Mouse (Mus musculus): Measurements from ENCODE around the gene Ikzf5. TPM values are rescaled to one million over a fixed set of nuclear protein-coding genes. Genes with fewer than 3 reads are reported as not detected.
"Not testable (repeated sequence)": the region's sequence is repeated elsewhere in the genome, so short reads cannot be mapped to it uniquely, and the experiment has no call there.

Ikzf5 gene
- 15.6 and 18.5 TPM in 2 replicates for polyA plus RNA-seq (2012; rRNA removed)

DNA sequence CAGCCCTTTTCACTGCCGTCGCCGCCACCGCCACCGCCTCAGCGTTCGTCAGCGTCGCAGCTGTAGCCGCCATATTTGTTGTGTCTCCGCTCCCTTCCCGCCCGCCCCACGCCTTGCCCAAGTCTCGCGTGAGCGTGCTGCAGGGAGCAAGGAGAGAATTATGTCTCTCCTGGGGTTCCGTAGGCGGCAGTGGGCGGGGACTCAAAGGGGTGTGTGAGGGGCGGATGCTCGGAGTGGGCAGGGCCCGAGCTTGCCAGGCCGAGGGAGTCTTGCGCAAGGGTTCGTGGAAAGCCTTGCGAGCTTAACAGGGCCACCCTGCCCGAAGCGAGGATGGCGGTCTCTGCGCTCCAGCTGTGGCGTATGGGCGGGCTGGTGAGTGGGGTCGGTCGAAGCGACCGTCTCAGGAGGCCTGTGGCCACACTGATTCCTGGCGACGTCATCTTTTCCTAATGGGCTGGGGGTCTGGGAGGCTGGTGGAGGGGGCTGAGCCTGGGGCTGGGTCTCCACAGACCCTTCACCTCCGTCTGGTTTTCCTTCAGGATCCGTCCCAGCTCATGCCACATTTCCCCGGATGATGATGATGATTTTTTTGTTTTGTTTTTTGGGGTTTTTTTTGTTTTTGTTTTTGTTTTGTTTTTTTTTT is at the start of gene Ikzf5, which contains the start of gene Acadsb:
Gene Ikzf5, minus strand, starts transcription at position 106 of the 643 bp plus-strand sequence.
Gene Acadsb, plus strand, starts transcription at position 186 of the 643 bp plus-strand sequence.
- peak; percentile 97 to 100 for DNase-seq (ENCODE audit: extremely low spot score in 1 of 2, low spot score in 1 of 2)

DNA sequence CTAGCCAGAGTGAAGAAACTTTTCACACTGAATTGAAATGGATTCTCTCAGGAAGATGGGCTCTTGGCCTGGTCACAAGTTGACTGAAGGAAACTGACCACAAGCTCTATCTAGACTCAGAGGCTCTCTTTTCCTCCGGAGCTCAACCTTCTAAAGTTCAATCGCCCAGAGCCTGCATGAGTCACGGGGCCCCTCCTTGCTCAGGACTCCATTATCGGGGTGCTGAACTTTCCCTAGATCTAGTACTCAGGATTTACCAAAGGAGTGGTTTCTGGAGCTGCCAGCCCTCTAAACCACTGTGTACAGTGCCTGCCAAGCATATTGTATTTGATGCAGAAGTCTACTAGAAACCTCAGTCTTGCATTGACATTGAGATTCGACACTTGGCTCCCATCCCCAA is 46.4 kb upstream of the Ikzf5 start:
- DNase-seq (ENCODE audit: extremely low spot score in 1 of 2, low spot score in 1 of 2), result no peak

DNA sequence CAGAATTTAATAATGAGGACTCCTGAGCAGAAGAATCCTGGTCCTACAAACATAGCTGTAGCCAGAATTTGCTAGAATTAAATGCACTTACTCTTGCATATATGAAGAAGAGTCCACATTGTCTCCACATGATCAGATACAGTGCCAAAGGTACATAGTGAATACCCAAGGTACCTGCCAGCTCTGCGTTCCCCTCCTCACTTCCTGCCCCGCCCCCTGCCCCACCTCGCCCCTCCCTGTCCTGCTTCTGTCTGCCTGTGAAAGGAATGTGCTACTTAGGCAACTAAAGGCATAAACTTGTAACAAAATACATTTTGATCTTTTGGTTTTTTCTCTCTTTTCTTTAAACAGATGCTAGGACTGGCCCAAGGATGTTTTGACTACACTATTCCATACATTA is 26.7 kb upstream of the Ikzf5 start:
- no peak for DNase-seq (ENCODE audit: extremely low spot score in 1 of 2, low spot score in 1 of 2)

DNA sequence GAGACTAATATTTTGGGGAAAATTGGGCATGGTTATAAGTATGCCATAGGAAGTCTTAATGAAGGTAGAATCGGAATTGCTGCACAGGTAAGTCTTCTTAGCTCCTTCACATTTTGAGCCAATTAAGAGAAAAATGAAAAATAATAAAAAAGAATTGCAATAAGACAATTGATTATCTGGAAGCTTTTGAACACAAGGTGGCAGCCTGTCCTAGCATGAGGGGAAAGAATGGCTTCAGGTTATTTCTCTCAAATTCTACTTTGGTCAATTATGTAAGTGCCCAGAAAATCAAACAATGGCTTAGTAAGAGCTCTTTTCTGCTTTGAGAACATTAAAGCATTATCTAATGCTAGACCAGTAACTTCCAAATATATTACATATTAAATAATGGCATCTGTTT is 24.0 kb upstream of the Ikzf5 start:
- no peak for DNase-seq (ENCODE audit: extremely low spot score in 1 of 2, low spot score in 1 of 2)

DNA sequence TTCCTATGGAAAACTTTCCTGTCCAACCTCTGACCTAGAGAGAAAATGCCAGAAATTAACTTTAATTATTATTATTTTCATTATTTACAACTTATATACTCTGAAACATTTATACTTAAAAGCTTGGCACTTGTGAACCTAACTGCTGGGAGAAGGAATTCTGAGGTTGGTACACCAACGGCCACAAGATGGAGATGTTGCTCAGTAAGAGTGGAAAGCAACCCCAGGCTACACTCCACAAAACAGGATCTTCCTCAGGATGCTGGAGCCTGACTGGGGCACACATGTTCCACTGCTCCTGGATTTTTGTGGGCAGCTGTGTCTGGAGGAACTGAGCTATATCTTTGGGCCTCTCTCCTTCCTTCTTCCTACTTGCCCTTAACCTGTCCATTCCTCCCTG is 21.9 kb upstream of the Ikzf5 start:
- peak in 1 of 2 experiments; percentile 74 for DNase-seq (ENCODE audit: extremely low spot score in 1 of 2, low spot score in 1 of 2)

DNA sequence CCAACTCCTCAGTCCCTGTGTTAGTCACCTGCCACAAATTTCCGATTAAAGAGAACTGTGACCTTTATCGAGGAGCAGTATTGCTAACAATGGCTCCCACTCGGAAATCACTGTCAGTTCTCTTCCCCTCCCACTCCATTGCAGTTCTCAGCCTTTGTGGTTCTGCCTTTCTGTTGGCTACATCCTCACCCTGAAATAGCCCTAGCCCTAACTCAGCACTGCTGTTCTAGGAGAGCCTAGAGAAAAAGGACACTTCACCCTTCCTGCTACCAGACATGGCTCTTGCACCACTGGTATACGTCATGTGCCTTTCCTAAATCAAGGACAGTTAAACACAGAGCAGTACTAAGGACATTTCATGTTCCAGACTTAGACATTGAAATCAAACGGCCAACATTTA is 17.0 kb upstream of the Ikzf5 start:
- DNase-seq (ENCODE audit: extremely low spot score in 1 of 2, low spot score in 1 of 2), result peak in 1 of 2 experiments; percentile 16

DNA sequence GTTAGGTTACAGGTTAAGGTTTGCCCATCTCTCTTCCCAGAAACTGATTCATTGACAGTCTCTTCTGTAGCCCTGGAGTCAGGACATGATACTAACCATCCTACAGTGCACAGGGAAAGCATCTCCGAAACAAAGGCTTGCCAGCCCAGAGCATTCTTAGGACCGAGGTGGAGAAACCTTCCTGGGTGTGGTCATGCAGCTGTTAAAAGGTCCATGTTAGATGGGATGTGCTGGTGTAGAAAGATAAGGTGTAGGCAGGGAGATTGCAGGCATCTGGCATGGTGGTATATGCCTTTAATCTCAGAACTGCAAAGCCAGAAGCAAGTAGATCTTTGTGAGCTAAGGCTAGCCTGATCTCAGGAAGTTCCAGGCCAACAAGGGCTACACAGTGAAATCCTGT is 14.6 kb upstream of the Ikzf5 start:
- no peak for DNase-seq (ENCODE audit: extremely low spot score in 1 of 2, low spot score in 1 of 2)

DNA sequence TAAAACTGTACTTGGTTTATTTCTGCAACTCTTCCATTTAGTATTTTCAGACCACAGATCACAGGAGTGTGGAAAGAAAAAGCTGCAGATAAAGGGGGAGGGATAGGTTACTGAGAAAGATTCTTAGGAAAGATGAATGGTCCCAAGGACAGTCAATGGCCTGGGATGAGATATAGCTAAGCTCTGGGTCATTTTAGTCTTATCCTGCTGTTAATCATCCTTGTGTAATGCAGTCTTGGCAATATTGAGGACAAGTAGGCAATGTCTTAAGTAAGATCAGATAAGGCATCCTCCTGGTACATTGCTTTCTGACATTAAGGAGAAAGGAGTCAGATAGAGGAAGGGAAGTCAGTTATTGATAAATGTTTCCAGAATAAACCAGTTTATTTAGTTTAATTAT is 7.3 kb upstream of the Ikzf5 start:
- no peak for DNase-seq (ENCODE audit: extremely low spot score in 1 of 2, low spot score in 1 of 2)

DNA sequence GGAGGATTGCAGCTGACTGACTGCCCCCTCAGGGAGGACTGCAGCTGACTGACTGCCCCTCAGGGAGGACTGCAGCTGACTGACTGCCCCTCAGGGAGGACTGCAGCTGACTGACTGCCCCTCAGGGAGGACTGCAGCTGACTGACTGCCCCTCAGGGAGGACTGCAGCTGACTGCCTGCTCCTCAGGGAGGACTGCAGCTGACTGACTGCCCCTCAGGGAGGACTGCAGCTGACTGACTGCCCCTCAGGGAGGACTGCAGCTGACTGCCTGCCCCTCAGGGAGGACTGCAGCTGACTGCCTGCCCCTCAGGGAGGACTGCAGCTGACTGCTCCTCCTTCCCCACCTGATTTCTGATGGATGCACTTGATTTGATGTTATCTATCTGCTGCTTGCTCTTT is 6.4 kb upstream of the Ikzf5 start:
- not testable (repeated sequence) for DNase-seq (ENCODE audit: extremely low spot score in 1 of 2, low spot score in 1 of 2)

DNA sequence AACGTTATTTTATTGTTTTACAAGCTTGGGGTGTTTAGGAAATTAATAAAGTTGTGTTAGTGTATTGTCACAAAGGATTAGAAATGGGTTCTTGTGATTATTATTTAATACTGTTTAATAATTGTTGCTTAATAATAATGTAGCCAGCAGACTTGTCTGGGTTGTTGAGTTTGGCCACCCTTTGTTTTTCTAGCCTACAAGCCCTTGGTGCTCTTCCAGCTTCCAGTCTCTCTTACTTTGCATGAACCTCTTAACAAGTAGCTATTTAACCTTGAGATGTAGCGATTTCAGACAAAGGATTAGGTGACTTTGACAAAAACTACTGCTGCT is 1.6 kb upstream of the Ikzf5 start:
- DNase-seq (ENCODE audit: extremely low spot score in 1 of 2, low spot score in 1 of 2), result no peak

DNA sequence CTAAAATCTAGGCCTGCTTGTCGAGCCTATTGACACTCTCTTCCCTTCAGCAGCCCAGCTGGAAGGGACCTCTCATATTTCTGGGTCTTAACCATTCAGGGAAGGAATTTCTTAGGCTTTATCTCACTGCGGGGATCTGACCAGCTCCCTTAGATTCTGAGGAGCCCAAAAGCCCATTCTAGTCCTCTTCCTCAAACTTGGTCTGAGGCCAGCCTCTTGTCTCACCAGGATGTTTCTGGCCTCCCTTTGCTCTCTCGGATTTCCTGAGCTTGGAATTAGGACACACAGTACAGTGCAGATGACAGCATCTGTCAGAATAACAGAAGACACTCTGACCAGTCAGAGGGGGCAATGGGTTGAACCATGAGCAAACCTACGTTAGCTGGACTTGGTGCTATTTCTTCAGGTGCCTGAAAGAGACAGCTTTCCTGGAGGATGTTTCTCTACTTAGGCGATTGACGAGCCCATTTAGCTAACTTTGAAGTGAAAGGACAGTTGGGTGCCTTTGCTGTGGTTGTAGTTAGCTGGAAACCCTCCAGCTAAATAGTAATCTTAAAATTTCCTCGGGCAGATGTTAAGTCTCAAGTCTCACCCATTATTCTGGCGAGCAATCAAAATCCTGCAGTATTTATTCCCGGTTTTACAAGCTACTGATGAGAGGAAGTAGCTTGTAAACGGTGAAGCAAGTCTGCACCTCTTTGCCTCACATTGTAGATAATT is 1.1 kb upstream of the Ikzf5 start:
- no peak for DNase-seq (ENCODE audit: extremely low spot score in 1 of 2, low spot score in 1 of 2)

DNA sequence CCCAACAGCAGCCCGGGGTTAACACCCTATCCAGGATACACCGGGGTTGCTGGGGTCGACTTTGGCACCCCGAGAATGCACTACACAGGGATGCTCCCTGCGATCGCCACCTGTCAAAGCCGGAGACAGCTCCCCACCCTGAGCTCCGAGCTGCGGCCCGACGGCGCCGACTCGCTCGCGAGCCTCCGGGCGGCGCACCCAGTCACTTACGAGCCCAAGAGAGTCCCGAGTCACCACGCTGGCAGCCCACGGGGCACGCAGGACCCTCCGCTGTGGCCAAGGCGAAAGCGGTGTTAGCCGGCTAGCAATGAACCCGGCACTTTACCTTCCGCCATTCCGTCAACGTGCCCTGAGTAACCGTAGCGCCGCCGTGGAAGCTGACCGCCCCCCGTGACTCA is 334 bp downstream of the Ikzf5 start:
- DNase-seq (ENCODE audit: extremely low spot score in 1 of 2, low spot score in 1 of 2), result peak in 1 of 2 experiments; percentile 17

DNA sequence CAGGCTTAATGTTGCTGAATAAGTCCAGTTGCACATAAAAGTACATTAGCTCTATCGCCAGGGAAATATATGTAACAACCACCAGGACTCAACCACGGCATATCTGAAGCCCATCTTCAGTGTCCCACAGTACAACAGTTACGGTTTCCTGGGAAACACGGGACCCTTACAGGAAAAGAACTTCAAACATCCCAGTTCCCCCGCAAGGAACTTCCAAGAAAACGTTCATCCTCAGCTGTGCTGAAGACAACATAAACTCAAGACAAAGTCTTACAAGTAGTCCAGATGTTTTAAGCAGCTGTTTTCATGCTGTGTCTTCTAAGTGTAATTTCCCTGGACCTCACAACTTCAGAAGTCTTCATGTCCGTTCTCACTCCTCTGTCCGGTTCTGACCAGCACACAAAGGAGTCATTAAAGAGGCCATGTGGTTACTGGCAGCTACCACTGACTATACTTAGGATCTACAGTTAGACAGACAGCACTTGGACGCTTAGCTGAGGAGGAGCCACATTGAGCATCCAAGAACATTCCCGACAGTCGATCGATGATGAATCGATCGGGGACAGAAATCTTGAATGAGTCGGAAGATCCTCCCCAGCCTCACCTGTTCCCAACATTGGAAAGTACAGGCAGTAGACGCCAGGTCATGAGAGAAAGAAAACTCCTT is 867 bp downstream of the Ikzf5 start:
- DNase-seq (ENCODE audit: extremely low spot score in 1 of 2, low spot score in 1 of 2), result no peak

DNA sequence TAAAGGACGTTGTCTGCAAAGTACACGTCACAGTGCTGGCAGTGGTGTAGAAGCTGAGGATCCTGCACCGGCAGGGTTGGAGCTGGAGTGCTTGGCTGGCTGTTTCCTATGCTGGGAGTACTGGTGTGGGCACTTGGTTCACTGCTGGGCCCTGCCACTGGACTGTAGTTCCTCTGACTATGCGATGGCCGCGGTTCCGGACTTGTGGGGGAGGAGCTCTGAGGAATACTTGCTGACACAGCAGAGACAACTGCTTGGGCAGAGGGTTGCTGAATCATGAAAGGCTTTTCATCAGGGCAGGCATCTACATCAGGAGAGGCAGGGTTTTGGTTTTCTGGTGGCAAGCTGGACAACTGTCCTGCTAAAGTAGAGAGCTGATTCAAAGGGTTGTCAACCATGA is 18.6 kb downstream of the Ikzf5 start:
- not testable (repeated sequence) for DNase-seq (ENCODE audit: extremely low spot score in 1 of 2, low spot score in 1 of 2)

DNA sequence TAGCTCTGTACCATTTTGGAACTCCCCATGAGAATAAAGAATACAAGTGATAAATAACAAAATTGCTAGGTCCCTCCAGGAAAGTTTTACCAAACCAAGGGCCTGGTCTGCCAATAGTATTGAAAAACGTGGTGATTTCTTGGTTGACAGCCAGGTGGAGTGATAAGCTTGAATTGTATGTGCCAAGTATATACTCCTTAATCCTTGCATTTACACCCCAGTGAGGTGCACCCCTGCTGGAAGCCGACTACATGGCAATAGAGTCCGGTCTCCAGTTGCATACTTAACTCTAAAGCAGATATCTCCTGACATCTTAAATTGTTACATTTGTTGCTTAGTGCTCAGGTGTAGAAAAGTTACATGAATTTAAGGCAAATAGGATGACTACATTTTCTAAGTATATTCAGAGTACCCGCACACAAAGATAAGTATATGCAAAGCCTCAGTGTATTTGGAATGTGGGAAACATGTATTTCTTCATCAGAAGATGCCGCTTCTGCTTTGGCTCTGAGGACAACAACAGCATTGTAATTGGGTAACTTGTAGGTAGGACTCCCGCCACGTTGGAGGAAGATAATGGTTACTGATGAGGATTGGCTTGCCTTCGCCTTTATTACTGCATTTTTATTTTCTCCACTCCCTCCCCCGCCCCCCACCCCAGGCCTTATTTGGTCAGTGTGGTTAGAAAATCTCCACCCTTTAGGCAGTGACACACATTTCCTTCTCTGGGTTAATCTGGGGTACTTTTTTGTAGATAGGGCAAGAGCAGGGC is 38.3 kb downstream of the Ikzf5 start:
- no peak for DNase-seq (ENCODE audit: extremely low spot score in 1 of 2, low spot score in 1 of 2)

DNA sequence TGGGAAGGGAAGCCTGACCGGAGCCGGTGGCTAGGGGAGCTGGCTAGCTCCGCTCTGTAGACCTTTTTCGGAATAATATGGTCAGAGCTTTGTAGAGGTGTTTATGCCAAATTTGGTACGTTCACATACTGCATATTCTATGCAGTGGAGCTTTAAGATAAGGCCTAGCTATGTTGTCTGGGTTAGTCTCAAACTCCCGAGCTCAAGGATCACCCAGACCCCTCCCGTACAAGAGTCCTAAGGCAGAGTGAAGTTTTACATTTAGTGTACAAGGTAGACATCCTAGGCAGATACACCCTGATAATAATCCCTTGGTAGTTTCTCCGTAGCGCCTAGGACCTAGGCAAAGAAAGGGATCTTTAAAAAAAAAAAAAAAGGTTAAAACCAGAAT is 38.9 kb downstream of the Ikzf5 start:
- no peak for DNase-seq (ENCODE audit: extremely low spot score in 1 of 2, low spot score in 1 of 2)

DNA sequence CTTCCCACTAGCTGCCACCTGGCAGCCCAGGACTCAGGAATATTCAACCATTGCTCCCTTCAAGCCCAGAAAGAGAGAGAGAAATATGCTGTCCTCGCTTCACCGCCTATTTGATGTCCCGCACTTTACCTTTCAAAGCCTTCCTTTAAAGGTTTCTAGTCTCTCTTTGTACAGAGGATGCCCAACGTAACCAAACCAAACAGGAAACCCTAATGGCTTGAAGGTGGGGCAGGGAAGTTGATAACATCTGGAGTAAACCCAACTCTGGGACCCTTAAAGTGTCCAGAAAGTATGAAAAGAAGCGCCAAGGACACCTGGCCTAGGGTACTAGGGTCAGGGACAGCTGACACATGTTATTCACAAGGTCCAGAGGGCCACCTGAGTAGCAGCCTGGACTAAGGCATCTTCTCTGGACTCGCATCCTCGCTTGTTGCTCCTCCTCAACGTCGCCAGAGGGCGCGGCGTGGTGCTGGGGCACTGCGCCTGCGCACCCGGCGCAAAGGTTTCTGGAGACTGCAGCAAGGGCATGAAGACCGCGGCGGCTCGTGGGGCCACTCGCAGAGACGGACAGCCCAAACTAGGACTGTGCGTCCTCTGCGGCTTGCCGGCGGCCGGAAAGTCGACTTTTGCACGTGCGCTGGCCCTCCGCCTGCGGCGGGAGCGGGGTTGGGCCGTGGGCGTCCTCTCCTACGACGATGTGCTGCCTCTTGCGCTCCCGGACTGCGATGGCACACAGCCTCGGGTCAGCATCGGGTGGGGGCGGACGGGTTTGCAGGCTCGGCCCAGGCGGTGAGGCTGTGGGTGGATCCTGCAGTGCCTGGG is 39.5 kb downstream of the Ikzf5 start, which contains the start of gene Pstk:
Gene Pstk, plus strand, starts transcription at position 494 of the 822 bp plus-strand sequence.
- DNase-seq (ENCODE audit: extremely low spot score in 1 of 2, low spot score in 1 of 2), result peak; percentile 70 to 90

DNA sequence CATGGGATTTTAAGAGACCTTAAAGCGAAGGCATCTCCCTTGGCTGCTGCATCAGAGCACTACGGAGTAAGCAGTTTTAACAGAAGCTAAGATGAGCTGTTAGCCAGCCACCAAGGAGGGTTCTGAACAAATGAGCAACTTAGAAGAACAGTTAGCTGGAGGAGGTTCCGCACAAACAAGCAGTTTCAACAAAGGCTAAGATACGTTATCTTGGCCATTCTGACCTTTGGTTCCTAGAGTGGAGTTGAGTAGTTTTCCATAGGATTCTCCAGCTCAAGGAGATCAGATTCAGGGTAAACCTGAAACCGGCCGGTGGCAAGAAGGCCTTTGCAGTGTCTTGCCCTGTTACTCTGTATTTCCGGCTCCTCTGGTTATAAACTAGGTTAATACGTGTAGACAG is 46.2 kb downstream of the Ikzf5 start:
- no peak for DNase-seq (ENCODE audit: extremely low spot score in 1 of 2, low spot score in 1 of 2)

DNA sequence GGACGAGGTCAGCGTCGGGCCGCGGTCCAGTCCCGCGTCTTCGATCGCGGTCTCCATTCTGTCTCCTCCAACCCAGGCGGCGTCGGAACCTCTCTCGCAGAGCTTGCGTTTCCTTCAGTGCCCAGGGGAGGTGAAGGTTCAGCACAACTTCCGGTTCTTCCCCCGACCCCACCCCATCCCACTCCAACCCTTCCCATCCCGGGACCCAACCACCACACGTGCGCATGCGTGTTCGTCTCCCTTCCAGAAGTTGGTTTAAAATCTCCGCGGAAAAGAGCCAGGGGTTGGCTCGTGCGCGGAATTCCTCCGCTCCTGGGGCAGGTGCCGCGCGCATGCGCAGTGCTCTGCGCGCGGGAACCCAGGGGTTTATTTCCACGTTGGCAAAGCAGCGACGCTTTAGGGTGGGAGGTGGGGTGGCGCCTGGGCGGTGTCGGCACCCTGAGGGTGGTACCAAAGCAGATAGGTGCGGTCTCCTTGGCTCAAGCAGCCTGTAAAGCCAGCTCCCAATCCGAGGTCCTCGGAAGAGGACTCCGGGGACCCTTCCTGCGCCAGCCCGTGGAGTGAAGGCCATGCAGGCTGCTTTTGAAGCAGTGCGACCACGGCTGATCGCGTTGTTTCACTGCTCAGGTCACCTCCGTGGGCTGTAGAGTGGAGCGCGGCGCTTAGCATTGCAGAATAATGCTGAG is 47.6 kb downstream of the Ikzf5 start, which contains the start of gene 2310057M21Rik:
Gene 2310057M21Rik, minus strand, starts transcription at position 145 of the 686 bp plus-strand sequence.
- DNase-seq (ENCODE audit: extremely low spot score in 1 of 2, low spot score in 1 of 2), result peak; percentile 92 to 97

DNA sequence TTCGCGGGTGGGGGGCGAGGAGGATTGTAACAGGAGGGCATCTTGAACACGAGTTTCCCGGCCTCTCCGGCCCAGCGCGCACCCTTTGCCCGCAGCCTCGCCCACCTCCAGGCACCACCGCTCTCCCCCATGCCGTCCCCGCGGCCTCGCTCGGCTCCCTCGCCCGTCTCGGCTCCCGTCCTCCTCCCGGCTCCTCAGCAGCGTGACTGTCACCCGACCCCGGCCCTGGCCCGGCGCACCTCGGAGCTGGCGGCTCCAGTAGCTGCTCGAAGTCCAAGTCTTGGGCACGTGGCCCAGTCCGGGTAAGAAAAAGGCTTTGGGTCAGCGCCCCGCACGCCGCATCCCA is 48.1 kb downstream of the Ikzf5 start:
- DNase-seq (ENCODE audit: extremely low spot score in 1 of 2, low spot score in 1 of 2), result no peak
